Mouse (Mus musculus) lung, adult 2 months (tissue): ENCODE measurements around the gene Dppa2. TPM values are rescaled to one million over a fixed set of nuclear protein-coding genes. Genes with fewer than 3 reads are reported as not detected.
"Not testable (repeated sequence)": the region's sequence is repeated elsewhere in the genome, so short reads cannot be mapped to it uniquely, and the experiment has no call there.

ENCODE experiments used
- DNase-seq: peaks from one replicate; pipeline ENCODE4 v3.0.0; 2022
- H3K4me1 ChIP-seq: fragments of 200-500 bp; 2 replicates; pipeline ENCODE4 v1.6.1; 2011; ENCODE audit warnings: low read length; ENCODE audit not compliant: control insufficient read depth, insufficient read depth
- H3K4me3 ChIP-seq: fragments of 200-500 bp; replicated peaks from 2 replicates; pipeline ENCODE3; 2011; ENCODE audit warnings: low read depth, mild to moderate bottlenecking, control low read depth, low read length; ENCODE audit errors: extremely low read depth
- CTCF ChIP-seq: fragments of 200-500 bp; IDR thresholded peaks from 2 replicates; pipeline ENCODE4 v1.5.1; 2011; ENCODE audit warnings: mild to moderate bottlenecking, low read length, control low read depth; ENCODE audit not compliant: insufficient read depth
- POLR2A ChIP-seq: fragments of 200-500 bp; IDR thresholded peaks from 2 replicates; pipeline ENCODE4 v1.6.1; 2011; ENCODE audit warnings: low read depth, mild to moderate bottlenecking, control low read depth, low read length, borderline replicate concordance; ENCODE audit errors: extremely low read depth
- WGBS: fragments of 180-500 bp; shearing (Covaris S2); methylation state at CpG from one replicate; pipeline ENCODE4 v1.1.7; 2018; 5-methylcytosine and 5-hydroxymethylcytosine counted together
- polyA plus RNA-seq: library from polyadenylated mRNA; depleted of rRNA; stranded (reverse); fragments of >200 nt; gene quantifications from 2 replicates; pipeline ENCODE4 v1.2.3, GENCODE M21; 2012

Gene Dppa2
- polyA plus RNA-seq, 1 experiment, result not detected

DNA sequence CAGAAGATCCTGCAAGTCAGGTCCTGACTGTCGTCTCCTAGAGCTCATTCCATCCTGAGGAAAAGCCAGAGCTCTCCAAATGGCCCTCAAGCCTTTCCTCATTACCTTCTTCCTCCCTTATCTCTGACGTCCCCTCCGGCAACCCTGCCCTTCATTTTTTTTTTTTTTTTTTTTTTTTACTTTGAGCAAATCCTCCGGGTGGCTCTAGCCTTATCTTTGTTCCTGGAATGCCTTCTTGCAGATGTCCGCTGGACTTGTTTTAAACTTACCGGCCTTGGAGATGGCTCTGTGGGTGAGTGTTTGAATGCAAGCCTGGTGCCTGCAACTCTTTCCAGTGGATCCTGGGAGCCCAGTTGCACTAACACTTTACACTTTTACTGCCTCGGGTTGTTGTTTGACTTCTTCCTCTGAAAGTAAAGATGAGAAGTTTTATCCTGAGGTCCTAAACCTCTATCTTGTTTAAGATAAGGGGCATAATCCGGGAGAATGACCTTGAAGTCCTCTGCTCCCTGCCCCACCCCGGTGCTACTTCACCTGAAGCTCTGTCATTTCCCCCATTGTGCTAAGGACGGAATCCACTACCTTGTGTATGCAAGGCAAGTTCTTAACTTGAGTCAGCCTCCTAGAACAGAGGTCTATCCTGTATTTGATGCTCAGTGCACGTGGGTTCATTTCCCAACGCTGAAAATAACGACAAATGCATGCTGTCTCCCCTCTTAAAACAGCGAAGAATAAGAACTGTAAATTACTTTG, 6.1 kb upstream of the Dppa2 start:
- WGBS, result 51% methylated on average over 14 of the region's 14 CpGs
- no peak for DNase-seq
- no peaks in the 10 kb centered on the region for H3K4me1 ChIP-seq
- TF ChIP-seq CTCF (no peak), POLR2A (no peak)
- no peak overlapping the region for H3K4me3 ChIP-seq

DNA sequence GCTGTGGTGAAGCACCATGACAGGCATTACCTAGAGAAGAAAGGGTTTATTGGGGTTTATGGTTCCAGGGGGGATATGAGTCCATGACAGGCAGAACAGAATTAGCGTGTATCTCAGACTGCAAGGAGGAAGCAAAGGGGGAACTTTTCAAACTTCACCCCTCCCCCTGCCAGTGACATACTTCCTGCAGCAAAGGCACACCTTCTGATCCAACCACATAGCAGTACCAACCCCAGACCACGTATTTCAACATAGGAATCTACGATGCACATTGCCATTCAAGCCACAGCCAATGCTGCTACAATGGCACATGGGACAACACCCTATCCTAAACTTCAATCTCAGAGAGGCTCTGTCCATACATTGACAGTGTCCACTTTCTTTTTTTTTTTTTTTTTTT, 3.8 kb upstream of the Dppa2 start:
- H3K4me1 ChIP-seq, result no peaks in the 10 kb centered on the region
- TF ChIP-seq POLR2A (no peak), CTCF (no peak)
- H3K4me3 ChIP-seq, result no peak overlapping the region
- no peak for DNase-seq
- 71% methylated on average over 3 of the region's 3 CpGs for WGBS

DNA sequence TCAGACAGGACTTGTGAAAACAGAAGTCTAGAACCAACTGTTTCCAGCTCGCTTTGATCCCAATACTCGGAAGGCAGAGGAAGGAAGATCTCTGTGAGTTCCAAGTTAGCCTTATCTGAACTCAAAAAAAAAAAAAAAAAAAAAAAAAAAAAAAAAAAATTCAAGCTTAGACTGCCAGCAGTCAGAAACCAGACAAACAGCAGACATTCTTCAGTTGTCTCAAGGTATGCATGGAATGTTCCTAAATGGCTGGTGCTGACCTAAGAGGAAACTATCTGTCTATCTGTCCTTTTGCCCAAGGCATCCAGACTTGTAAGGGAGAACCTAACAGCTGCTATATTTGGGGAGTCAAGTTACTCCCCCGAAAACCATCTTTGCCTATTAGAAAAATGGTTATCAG, 275 bp downstream of the Dppa2 start:
- Histone ChIP-seq H3K4me3 (no peak overlapping the region), H3K4me1 (no peaks in the 10 kb centered on the region)
- WGBS, result 34% methylated on average over 3 of the region's 3 CpGs
- DNase-seq, result no peak
- TF ChIP-seq CTCF, result no peak
- no peak for TF ChIP-seq POLR2A

DNA sequence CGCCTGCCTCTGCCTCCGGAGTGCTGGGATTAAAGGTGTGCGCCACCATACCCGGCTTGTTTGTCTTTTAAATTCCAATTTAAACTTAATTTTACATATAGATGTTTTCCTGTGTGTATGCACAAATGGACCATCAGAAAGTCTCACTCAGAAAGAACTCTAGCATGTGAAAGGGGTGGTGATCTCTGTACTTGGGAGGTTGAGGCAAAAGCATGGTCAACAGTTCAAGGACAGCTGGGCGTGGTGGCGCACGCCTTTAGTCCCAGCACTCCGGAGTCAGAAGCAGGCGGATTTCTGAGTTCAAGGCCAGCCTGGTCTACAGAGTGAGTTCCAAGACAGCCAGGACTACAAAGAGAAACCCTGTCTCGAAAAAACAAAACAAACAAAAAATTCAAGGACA, 5.2 kb downstream of the Dppa2 start:
- DNase-seq, H3K4me1 ChIP-seq, H3K4me3 ChIP-seq: not testable (repeated sequence)
- WGBS, result 94% methylated on average over 10 of the region's 10 CpGs

DNA sequence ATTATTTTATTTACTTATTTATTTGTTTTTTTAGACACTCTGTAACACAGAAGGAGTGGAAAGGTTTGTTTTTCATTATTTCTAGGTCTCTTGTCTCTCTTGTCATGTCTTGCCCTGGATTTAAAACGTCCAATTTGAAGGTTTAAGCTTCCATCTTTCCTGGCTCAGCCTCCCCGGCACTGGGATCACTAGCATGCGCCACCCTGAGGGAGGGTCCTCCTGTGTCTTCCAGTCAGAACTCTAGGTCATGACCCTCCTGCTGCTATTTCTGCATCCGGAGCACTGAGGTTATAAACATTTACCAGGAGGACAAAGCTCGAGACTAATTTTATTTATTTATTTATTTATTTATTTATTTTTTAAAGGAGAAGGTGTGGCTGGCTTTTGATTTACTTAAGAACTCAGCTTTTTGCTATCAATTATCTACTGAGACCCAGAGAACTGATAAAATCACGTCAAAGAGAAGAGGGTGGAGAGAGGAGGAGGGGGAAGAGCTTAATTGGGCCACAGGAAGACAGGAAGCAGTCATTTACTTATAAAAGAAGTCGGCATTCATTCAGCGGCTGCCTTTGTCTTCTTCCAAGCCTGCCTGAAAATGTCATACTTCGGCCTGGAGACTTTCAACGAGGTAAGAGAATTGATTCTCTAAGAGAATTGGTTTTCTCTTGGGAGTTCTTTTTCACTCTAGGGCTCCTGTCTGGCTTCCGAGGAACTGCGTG, 6.4 kb downstream of the Dppa2 start:
- no peak for DNase-seq
- Histone ChIP-seq H3K4me1 (no peaks in the 10 kb centered on the region), H3K4me3 (no peak overlapping the region)
- 71% methylated on average over 12 of the region's 12 CpGs for WGBS
- no peak for TF ChIP-seq CTCF
- no peak for TF ChIP-seq POLR2A

DNA sequence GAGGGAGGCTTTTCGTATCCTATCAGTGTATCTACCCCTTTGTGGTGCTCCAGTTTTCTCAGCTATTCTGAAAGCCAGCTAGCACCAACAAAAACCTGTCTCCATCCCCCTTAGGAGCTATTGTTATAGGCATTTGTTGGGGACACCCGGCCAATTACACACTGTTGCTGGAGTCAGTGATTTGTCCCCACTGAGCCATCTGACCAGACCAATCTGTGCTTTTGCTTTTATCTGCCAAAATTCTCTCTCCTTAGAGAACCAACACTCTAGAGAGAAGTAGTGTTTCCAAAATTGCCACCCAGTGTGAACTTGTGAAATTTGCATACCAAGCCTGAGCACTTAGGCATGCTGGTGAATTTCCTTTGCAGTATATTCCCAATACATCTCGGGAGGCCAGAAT, 11.6 kb downstream of the Dppa2 start:
- H3K4me3 ChIP-seq, result no peak overlapping the region
- 90% methylated on average over 3 of the region's 3 CpGs for WGBS
- DNase-seq, result no peak
- no peak for TF ChIP-seq CTCF
- no peak for TF ChIP-seq POLR2A
- no peaks in the 10 kb centered on the region for H3K4me1 ChIP-seq

DNA sequence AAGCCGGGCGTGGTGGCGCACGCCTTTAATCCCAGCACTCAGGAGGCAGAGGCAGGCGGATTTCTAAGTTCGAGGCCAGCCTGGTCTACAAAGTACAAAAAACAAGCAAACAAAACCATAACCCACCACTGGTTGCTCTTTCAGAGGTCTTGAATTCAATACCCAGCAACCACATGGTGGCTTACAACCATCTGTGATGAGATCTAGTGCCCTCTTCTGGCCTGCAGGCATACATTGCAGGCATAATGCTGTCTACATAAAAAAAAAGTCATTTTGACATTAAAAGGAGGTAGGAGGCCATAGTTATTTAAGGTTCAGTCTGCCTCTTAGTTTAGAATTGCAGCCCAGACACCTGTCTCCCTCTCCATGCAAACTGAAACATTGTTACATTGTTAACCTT, 17.1 kb downstream of the Dppa2 start:
- Histone ChIP-seq H3K4me3 (no peak overlapping the region), H3K4me1 (no peaks in the 10 kb centered on the region)
- 98% methylated on average over 6 of the region's 6 CpGs for WGBS
- DNase-seq, result no peak
- TF ChIP-seq CTCF (no peak), POLR2A (no peak)

DNA sequence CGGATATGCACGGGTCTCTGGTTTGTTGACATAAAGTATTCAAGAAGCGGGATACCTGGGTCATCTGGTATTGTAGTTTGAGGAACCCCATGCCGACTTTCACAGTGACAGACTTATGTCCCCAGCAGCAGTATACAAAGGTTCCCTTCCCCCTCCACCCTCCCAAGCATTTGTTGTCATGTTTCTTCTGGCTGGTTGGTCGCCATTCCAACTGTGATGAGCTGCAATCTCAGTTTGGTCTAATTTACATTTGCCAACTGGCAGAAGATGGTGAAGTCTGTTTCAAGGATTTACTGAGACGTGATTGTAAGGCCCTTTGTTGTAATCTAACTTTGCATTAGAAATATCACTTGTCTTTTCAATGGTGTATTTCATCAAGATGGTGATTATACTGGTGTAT, 19.4 kb downstream of the Dppa2 start:
- TF ChIP-seq POLR2A, result no peak
- no peak for TF ChIP-seq CTCF
- 64% methylated on average over 6 of the region's 6 CpGs for WGBS
- DNase-seq, result no peak
- H3K4me3 ChIP-seq, result no peak overlapping the region
- H3K4me1 ChIP-seq, result no peaks in the 10 kb centered on the region

DNA sequence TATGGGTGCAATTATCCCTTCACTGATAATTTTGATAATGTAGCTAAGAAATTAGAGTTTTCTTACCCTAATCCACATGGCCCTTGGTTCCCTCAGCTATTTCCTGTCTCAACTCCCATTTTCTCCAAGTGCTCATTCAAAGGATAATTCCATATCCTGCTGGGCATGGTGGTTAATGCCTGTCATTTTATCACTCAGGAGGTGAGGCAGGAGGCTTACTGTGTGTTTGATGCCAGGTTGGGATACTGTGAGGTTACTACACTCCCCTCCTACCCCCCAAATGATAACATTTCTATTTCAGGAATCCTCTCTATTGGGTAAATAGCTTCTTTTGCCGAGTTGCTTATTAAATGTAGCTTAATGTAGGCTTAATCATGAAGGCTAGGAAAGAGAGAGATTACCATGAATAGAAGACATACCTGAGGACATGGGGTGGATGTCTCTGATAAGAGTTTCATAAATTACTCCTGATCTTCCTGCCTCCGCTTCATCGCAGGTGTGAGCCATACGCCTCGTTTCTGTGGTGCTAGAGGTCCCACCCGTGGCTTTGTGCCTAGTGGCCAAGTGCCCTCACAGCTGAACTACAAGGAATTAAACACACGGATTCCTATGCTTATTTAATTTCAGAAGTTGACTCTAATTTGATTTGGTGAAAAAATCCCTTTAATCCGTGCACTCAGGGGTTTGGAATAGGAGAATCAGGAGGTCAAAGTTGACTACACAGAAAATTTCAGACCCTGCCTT, 20.1 kb downstream of the Dppa2 start:
- DNase-seq, result no peak
- 83% methylated on average over 8 of the region's 8 CpGs for WGBS
- Histone ChIP-seq H3K4me1 (no peaks in the 10 kb centered on the region), H3K4me3 (no peak overlapping the region)
- TF ChIP-seq CTCF (no peak), POLR2A (no peak)
